Mouse (Mus musculus): Measurements from ENCODE around the gene Anapc13. TPM values are rescaled to one million over a fixed set of nuclear protein-coding genes. Genes with fewer than 3 reads are reported as not detected.
A peak's percentile ranks its signal among the peaks of the same experiment; 100 is the strongest.

Gene Anapc13
- polyA plus RNA-seq (2017; shearing (Covaris generic)) = 100 to 1,000 TPM in 1 of 2 experiments, 10 to 100 TPM in 1; 87.9 to 116 TPM

GRCm38 (mm10) chr9:102625983-102626838, at the start of gene Anapc13, which contains the start of gene Cep63:
Gene Anapc13 (plus strand): TSS chr9:102626296.
Gene Cep63 (minus strand): TSS chr9:102626534.
- peak; percentile 81 for ATAC-seq

- ATAC-seq = peak; percentile 88
Observed at GRCm38 (mm10) chr9:102577480-102577879, 48.6 kb upstream of the Anapc13 start.

DNA sequence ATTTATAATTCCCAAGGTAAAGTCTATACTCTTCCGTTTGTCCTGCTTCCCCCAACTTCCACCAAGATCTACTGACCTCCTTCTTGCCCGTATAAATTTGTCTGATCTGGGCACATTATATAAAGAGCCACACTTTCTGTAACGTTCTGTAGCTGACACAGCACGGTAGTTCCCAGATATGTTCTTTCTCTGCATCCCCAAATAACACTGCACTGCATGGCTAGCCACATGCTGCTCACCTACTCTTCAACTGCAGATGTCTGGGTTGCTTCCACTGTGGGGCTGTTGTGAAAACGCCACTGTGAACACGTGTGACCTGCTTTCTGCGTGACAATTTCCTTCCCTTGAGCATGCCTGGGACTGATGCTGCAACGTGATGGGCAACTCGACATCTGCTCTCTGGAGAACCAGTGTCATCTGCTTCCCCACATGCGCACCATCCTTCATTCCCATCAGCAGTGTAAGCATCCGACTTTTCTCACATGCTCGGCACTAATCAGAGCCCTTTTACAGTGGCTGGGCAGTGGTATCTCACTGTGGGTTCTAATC, 44.1 kb upstream of the Anapc13 start:
- ATAC-seq = no peak

- ATAC-seq = no peak
Observed at GRCm38 (mm10) chr9:102587347-102587746, 38.7 kb upstream of the Anapc13 start.

DNA sequence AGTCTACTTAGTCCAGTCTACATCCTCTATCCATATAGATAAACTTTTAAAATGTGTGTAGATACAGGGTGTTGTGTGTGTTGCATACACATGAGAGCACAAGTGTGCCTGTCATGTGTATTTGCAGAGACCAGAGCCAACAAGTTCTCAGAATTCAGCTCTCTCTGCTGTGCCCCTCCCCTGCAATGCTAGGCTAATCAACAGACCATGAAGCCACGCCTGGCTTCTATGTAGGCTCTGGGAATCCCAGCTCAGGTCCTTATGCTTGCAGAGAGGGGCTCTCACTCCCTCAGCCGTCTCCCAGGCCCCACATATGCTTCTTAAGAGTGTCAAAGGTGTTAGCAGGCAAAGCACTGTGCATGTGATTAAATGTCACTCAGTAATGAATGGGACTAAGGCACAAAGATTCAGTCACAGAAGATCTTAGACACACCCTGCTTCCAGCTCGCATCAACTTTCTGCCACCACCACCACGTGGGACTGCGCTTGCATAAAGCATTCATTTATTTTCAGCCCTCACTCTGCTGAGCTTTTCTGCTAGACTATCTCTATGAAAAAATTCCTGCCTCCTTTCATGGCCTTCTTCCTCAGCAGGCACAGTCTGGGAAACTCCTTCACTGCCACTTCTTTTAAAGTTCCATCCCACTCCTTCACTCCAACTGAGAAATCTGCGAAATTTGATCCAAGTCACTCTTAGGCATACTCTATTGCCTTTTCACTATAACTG, 31.3 kb upstream of the Anapc13 start:
- no peak for ATAC-seq

DNA sequence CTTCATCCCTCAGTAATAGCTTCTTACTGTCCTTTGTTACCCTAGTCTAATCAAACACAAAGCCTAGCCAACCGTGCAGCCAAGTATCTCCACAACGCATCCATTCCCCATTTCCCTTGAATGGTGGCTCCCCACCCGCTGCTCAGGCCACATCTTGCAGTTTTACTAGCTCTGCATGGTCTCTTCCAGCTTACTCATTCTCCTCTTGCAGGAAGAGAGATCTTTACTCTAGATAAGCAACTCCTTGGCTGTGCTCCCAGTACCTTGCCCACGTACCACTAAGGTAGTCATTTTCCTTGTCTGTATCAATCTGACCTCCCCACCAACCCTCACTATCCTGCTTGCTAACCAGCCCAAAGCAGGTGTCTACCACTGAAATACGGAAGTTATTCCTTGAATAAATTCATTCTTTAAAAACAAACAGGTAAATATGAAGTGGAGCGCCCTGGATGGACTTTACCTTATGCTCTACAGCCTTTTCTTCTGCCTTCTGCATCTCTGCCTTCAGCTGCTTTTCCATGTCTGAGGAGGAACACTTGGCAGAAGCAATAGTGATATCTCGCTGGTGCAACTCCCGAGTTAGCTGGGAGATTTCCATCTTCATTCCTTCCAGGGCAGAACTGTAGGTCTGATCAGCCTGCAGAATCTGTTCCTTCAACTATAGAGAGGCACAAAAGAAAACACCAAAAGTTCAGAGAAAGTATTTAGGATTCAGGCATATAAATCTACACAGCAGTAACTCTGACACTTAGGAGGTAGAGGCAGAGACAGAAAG, 30.2 kb upstream of the Anapc13 start:
- no peak for ATAC-seq

- no peak for ATAC-seq
Observed at GRCm38 (mm10) chr9:102601187-102601586, 24.9 kb upstream of the Anapc13 start.

DNA sequence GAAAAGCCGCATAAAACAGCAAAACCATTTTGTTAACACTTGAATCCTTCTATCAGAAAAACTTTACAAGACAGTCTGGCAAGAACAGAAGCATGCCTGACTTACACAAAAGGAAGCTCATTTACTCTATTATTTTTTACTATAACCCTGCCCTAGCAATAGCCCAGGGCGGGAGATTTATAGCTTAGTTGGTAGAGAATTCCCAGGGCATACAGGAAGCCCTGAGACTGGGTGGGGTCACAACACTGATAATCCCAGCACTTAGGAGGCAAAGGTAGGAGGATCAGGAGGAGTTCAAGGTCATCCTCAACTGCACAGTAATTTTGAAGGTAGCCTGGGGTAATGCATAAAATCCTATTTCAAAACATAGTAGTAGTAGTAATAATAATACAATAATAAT, 24.4 kb upstream of the Anapc13 start:
- no peak for ATAC-seq

GRCm38 (mm10) chr9:102605162-102605561, 20.9 kb upstream of the Anapc13 start:
- no peak for ATAC-seq

GRCm38 (mm10) chr9:102607471-102607870, 18.6 kb upstream of the Anapc13 start:
- ATAC-seq = no peak

GRCm38 (mm10) chr9:102609221-102609620, 16.9 kb upstream of the Anapc13 start:
- ATAC-seq = no peak

DNA sequence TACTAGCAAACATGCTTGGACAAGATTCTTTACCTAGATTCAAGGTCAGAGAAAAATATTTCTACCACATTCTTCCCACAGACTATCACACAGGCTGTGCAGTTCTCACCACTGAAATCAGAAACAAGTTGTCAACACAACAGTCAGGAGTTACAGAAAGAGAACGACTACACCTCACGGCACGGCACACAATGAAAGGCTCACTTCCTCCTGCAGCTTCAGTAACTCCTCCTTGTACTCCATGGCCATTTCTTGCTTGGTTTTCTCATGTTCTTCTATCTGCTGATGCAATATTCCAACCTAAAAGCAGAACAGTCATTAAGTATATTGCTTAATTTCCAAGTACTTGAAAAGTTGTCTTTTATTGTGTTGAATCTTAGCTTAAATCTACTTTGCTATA, 11.0 kb upstream of the Anapc13 start:
- ATAC-seq = no peak

- ATAC-seq = peak; percentile 52
Observed at GRCm38 (mm10) chr9:102616267-102616666, 9.8 kb upstream of the Anapc13 start.

- no peak for ATAC-seq
Observed at GRCm38 (mm10) chr9:102621385-102621784, 4.7 kb upstream of the Anapc13 start.

DNA sequence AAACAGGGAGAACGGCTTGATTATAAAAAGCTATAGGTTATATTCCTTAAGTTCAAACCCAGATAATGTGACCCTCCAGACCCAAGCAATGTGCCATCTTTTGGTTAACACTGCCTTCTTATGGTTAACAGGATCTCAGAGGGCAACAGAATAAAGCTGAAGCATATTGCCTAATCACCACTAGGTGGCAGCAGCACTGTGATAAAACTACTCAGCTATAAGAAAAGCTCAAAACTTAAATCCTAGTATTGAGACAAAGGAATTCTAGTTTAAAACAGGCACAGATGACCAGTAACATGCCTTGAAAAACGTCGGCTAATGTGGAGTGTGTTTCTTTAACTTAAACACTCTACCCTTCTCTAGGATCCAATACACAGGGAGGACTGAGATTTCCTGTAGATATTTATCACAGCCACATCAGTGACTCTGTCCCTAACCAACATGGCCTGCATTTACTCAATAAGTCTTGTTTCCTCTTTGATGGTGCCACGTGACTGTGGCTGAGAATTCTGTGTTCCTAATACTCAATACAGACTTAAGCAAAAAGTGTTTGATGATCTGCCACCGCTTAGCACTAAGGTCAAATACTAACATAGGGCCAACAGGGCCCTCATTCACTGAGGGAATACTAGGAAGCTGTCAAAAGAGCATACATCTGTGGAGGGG, 3.8 kb upstream of the Anapc13 start:
- ATAC-seq = no peak

GRCm38 (mm10) chr9:102622876-102623275, 3.2 kb upstream of the Anapc13 start:
- ATAC-seq = no peak

DNA sequence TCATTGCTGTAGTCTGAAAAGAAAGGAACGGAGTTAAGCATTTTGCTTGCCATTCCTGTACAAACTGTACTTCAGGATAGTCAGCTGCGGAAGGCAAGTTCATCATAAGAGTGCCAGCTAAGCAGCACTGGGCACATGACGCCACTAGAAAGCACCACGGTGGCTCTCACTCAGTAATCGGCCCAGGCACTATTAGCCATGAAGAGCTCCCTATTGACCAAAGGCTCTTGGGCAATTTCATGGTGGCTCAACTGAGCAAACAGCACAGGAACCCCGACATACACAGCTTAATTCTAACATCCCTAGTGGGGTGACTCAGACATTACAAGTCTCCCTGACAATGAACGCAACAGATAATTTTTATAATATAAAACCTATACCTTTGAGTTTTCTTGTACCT, 2.5 kb upstream of the Anapc13 start:
- no peak for ATAC-seq

DNA sequence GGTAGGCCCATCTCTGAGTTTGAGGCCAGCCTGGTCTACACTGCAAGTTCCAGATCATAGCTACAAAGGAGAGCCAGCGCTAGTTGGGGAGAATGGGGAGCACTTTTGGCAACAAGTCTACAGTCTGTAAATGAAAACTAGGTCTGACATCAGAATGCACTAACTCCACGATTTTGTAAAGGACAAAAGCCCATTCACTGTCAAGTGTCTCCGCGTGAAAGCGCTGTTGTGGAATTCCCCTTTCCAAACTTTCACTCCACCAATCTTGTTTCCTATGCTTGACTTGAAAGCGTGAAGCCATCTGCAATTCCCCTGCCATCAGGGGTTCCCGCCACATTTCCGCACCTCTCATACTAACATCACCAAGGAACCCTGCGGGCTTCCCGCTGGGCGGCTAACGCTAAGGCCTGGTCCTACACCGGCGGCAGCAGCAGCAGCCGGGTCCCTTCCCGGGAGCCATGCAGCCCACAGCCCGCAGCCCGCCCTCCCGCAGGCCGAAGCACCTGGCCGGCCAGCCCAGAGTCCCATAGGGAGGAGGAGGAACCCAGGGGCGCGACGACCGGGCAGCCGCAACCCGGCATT, 604 bp upstream of the Anapc13 start:
- peak; percentile 18 for ATAC-seq

- peak; percentile 37 for ATAC-seq
Observed at GRCm38 (mm10) chr9:102626839-102627225, 736 bp downstream of the Anapc13 start.

GRCm38 (mm10) chr9:102627442-102627841, 1.3 kb downstream of the Anapc13 start:
- ATAC-seq = no peak

- no peak for ATAC-seq
Observed at GRCm38 (mm10) chr9:102629052-102629451, 3.0 kb downstream of the Anapc13 start.
